Mouse (Mus musculus): ENCODE data around the gene Dglucy.

DNA sequence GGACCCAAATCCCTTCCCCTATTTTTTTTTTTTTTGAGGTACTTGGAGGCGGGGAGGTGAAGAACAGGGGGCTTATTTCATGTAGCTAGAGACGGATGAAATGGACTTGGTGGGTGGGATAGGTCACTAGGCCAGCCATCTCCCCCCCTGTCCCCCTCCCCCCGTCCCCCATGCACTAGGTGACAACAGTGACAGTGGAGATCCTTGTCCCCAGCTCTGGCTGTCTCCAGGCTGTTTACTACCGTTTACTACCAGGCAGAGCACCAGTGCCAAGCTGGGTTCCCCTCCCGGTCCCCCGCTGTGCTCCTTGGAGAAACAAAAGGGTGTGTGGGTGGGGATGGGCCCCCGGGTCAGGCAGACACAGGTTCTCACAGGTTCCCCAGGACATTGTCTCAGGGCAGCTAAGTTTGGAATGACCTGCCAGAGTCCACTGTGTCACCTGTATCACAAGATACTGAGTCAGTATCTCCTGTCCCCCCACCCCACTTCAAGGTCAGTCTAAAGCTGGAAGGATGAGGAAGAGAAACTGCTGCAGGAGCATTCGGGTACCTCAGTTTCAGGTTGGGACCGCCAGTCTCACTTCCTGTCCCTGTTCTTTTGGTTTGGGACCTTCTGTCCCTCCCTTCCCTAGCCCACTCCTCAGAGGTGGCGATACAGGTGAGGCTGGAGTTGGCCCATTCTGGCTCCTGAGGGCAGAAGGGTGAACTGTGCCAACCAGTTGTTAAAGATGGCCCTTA, 129.6 kb downstream of the Dglucy start:
- TF ChIP-seq POLR2A (IDR thresholded peaks at IDR 0.05; ENCODE audit: borderline replicate concordance, low read depth, low read length) (no peak), CTCF (IDR thresholded peaks at IDR 0.05; ENCODE audit: low read depth, low read length) (no peak)
